Mouse (Mus musculus) G1E (cell line): ENCODE results near the gene Gm28551.

Experiments used
- CTCF ChIP-seq: IDR thresholded peaks from 2 replicates; pipeline ENCODE4 v1.5.1; 2012; ENCODE audit warnings: low read depth, low read length, inconsistent platforms, mixed read lengths
- GATA1 ChIP-seq: IDR thresholded peaks from 2 replicates; pipeline ENCODE4 v1.6.1; 2012; ENCODE audit warnings: borderline replicate concordance, low read length, inconsistent platforms, mixed read lengths
- GATA2 ChIP-seq: IDR thresholded peaks from 2 replicates; pipeline ENCODE4 v1.6.1; 2012; ENCODE audit warnings: low read depth, low read length, inconsistent platforms, borderline replicate concordance
- POLR2AphosphoS5 ChIP-seq: IDR thresholded peaks from 2 replicates; pipeline ENCODE4 v1.6.1; 2012; ENCODE audit warnings: low read depth, low read length, inconsistent platforms; ENCODE audit not compliant: insufficient replicate concordance
- TAL1 ChIP-seq: conservative IDR thresholded peaks from 2 replicates; pipeline ENCODE4 v1.6.1; 2012; ENCODE audit warnings: low read depth, low read length, inconsistent platforms, mixed read lengths

- TF ChIP-seq GATA1 (no peak), CTCF (no peak), TAL1 (no peak), POLR2AphosphoS5 (no peak), GATA2 (no peak)
These were observed 27.5 kb downstream of the Gm28551 start for GRCm38 (mm10) chr1:53324827-53325494.
